Mouse (Mus musculus) cerebellum, postnatal 36 days (tissue): Measurements from ENCODE around the gene Mapk6.
"Not testable (repeated sequence)": the region's sequence is repeated elsewhere in the genome, so short reads cannot be mapped to it uniquely, and the experiment has no call there.

Experiments used
- DNase-seq, 2 experiments: peaks; one replicate each; pipeline ENCODE4 v3.0.0; 2021 to 2022; ENCODE audit warnings: mixed read lengths in 2 of 2

Gene Mapk6

GRCm38 (mm10) chr9:75409852-75410378, at the start of gene Mapk6:
Gene Mapk6 (minus strand): TSS chr9:75410005.
- DNase-seq, result peak; percentile 98

DNA sequence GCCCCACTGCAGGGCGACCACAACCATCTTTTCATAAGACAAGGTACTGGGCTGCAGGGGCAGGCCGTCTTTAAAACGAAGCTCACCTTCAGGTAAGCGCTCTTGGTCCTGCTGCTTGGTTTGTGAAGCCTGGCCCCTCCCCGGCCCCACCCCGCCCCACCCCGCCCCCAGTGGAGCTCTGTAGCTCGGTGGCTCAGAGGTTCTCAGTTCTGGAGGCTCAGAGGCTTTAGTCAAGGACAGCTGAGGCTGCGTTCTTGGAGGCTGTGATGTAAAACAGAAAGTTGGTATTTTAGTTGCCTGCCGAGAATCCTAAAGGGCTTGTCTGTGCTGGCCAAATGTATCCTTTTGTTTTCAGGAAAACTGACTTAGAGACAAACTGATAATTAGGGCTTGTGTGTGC, 45.9 kb upstream of the Mapk6 start:
- DNase-seq, result no peak

DNA sequence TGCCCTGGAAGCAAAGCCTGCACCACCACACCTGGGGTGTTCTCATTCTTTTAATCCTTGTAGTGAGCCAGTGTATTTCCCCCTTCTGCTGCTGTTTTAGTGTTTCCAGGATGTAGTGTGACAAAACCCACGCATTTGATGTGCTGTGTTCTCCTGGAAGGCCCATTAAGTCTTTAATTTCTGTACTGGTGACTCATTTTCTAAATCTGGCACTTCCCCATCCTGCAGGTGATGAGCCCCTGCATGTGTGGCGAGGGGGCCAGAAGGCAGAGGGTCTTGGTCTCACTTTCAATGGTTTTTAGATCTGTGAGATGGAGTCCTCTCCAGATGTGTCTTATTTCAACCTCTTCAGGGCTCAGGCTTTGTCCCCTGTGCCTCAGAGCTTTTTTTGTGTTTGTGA, 44.2 kb upstream of the Mapk6 start:
- DNase-seq, result no peak

DNA sequence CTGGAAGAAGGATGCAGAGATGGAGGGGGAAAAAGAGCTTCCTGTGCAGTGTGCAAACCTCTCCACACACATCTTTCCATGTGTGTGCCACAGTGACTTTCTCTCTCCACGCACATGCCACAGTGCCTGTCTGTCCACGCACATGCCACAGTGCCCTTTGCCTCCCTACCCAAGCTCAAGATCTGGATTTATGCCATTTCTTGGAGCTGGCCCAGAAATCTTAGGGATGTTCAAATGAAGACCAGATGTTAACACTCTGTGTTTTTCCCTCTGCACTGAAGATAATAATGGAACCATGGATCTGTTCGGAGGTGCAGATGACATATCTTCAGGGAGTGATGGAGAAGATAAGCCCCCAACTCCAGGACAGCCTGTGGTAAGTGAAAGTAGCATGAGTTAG, 38.2 kb upstream of the Mapk6 start:
- no peak for DNase-seq

DNA sequence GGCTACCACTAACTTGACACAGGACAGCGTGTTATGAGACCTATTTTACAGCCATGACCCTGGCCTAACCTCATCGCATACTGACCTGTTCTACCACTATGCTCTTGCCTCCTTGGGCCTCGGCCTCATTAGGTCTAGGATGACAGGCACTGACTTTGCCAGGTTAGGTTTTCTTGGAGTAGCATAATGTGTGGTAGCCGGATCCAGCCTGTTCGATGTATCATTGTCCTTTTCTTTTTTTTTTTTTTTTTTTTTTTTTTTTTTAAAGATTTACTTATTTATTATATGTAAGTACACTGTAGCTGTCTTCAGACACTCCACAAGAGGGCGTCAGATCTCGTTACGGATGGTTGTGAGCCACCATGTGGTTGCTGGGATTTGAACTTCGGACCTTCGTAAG, 36.8 kb upstream of the Mapk6 start:
- not testable (repeated sequence) for DNase-seq

DNA sequence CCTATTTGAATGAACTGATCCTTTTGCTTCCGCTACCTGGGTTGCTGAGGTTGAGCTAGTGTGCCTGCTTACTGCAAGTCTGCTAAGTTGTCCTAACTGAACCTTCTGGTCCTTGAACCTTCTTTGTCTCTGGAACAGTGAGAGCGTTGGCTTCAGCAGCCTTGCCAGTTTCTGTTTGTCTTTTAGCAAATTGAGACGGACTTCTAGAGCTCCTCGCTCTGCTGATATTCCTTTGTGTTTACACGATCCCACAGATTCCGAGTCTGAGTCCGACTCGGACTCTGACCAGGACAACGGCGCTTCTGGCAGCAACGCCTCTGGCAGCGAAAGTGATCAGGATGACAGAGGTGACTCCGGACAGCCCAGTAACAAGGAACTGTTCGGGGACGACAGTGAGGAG, 35.2 kb upstream of the Mapk6 start:
- no peak for DNase-seq

GRCm38 (mm10) chr9:75441691-75442131, 31.9 kb upstream of the Mapk6 start:
- no peak for DNase-seq

GRCm38 (mm10) chr9:75440796-75441666, 31.2 kb upstream of the Mapk6 start, which contains the start of gene Leo1:
Gene Leo1 (plus strand): TSS chr9:75441524.
- DNase-seq, result peak; percentile 91 to 93

DNA sequence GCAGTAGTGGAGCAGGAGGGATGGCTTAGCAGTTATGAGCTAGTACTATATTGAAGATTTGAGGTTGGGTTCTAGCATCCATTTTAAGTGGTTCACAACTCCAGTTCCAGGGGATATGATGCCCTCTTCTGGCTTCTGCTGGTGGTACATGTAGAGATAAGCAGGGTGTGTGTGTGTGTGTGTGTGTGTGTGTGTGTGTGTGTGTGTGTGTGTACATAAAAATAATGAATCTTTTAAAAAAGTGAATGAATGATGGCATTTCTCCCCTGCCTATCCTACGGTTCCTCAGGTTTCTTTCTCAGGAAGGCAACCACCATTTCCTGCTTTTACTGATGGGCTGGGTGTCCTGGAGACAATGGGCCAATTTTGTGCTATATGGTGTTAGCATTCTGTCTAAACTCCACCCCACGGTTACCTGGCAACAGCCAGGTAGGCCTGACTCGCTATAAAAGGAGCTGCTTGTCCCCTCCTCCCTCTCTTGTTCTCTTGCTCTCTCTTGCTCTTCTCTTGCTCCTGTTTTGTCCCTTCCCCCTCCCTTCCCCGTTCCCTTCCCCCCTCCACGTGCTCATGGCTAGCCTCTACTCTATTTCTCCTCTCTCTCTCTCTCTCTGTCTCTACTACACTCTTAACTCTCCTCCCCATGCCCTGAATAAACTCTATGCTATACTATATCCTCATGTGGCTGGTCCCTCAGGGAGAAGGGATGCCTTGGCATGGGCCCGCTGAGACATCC, 28.0 kb upstream of the Mapk6 start:
- no peak for DNase-seq

- DNase-seq, result peak; percentile 48 to 56
These were observed 26.1 kb upstream of the Mapk6 start for GRCm38 (mm10) chr9:75435918-75436317.

DNA sequence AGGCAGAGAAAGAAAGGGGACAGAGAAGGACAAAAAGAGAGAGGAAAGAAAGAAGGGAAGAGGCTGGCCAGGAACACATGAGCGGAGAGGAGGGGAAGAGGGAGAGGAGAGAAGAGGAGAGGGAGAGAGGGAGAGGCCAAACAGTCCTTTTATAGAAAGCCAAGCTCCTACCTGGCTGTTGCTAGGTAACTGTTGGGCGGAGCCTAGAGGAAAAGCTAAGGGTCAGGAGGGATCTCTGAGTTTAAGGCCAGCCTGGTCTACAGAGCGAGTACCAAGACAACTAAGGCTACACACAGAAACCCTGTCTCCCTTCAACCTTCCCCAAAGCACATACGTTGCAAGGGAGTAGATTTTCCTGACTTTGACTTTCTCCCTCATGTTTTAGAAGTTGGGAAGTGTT, 25.5 kb upstream of the Mapk6 start:
- no peak for DNase-seq

DNA sequence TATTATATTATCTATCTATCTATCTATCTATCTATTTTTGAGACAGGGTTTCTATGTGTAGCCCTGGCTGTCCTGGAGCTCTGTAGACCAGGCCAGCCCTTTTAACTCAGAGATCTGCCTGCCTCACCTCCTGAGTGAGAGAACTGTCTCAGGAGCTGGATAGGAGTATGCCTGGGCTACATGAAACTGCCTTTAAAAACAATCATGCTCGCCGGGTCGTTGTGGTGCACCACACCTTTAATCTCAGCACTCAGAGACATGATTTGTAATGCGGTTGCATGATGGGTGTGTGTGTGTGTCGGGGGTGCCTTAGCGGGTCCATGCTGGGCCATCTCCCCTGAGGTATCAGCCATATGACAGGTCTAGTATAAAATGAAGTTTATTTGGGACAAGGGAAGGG, 25.1 kb upstream of the Mapk6 start:
- no peak for DNase-seq

DNA sequence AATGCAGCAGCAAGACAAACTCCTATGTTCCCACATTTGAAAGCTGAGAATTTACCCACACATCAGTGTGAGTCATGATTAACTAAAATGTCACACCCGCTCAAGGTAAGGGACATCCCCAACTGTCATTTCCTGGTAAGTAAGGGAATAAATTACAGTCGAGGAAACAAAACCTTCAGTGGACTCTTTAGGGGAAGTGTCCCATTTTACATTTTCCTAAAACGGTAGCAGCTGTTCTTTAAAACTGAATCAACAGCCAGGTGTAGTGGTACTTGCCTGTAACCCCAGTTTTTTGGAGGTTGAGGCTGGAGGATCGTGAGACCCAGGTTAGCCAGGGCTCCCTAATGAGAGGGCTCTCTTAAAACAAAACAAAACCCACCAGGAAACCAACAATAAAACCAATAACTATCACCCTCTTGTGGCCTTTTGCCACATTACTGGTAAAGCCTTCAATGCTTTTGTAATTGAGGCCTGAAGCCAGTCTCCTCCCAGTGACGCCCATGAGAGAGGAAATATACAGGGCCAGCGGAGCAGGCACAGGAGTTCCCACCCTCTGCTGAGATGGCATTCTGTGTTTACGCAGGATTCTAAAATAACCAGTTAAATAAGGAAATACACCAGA, 24.5 kb upstream of the Mapk6 start:
- DNase-seq, result peak in 1 of 2 experiments; percentile 59

GRCm38 (mm10) chr9:75432694-75433093, 22.9 kb upstream of the Mapk6 start:
- DNase-seq, result no peak

- peak; percentile 55 to 72 for DNase-seq
These were observed 21.2 kb upstream of the Mapk6 start for GRCm38 (mm10) chr9:75430822-75431621.

GRCm38 (mm10) chr9:75429657-75430056, 19.9 kb upstream of the Mapk6 start:
- DNase-seq, result no peak

DNA sequence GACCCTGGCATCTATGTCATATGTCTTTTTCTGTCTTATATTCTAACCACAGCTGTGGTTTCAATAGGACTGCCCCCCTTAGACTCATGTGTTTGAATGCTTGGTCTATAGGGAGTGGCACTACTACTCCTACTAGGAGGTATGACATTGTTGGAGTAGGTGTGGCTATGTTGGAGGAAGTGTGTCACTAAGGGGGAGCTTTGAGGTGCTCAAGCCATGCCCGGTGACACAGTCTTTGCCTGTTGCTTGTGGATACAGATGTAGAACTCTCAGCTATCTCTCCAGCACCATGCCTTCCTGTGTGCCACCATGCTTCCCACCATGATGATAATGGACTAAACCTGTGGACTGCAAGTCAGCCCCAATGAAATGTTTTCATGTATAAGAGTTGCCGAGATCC, 19.2 kb upstream of the Mapk6 start:
- DNase-seq, result no peak

DNA sequence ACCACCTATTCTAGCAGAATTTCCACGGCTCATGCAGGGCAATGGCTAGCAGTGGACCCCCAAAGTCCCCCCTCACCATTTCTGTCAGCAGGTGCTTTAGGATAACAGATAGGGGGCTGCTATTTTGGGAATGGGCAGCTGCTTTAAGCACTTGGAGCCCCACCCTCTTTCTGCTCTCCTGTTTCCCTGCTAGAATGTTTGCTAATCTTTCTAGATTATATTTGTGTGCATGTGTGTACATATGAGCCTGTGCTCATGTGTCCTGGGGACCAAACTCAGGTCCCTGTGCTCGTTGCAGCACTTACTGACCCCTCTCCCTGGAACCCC, 18.4 kb upstream of the Mapk6 start:
- no peak for DNase-seq

DNA sequence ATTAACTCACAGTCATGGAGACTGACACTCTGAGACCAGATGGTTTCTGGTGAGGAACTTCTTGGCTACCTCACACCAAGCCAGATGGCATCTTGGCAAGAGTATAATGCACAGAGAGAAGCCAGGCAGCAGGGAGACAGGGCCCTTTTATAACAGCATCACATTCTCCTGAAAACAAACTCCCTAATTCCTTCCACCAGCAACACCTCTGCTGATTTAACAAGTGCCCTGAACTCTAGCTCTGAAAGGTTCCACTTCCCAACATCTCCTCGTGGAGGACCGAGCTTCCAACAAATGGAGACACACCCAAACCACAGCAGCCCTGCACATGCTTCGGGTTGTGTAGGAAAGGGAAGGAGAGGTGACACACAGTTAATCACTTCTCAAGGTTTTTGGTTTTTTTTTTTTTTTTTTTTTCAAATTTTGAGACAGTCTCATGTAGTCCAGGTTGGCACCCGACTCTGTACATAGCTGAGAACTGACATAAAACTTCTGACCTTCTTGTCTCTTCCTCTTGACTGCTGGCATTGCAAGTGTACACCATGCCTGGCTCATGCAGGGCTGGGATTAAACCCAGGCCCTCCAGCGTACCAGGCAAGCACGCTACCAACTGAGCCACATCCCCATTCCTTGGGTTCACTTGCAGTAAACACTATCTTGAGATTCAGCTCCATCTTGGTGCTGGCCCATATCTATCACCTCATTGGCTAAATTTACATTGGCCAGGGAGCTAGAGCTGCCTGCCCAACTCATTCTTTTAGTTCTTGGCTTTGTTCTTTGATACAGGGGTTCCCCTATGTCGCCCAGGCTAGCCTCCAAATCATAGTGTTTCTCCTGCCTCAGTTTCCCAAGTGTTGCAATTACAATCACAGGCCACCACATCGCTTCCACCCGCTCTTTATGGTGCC, 17.8 kb upstream of the Mapk6 start:
- DNase-seq, result peak; percentile 79 to 86

GRCm38 (mm10) chr9:75425796-75426391, 16.1 kb upstream of the Mapk6 start:
- DNase-seq, result no peak
